Mouse (Mus musculus): ENCODE measurements around the gene Ntrk2. TPM values are rescaled to one million over a fixed set of nuclear protein-coding genes. Genes with fewer than 3 reads are reported as not detected.

Ntrk2 gene
- polyA plus RNA-seq, 1 experiment, result 214 TPM

GRCm38 (mm10) chr13:58954331-58954730, 148.0 kb downstream of the Ntrk2 start:
- Histone ChIP-seq H3K4me1 (ENCODE audit: control insufficient read depth, insufficient read depth, low read length) (peaks cover 10% of the 10 kb centered on the region), H3K27ac (ENCODE audit: insufficient read depth, low read length) (no peak overlapping the region), H3K4me3 (ENCODE audit: insufficient read depth, low read length) (no peak overlapping the region)
- TF ChIP-seq CTCF (IDR thresholded peaks at IDR 0.05; ENCODE audit: extremely low read depth, insufficient read depth, low read length) (no peak), POLR2A (IDR thresholded peaks at IDR 0.05; ENCODE audit: extremely low read depth, insufficient read depth, low read length) (no peak)

DNA sequence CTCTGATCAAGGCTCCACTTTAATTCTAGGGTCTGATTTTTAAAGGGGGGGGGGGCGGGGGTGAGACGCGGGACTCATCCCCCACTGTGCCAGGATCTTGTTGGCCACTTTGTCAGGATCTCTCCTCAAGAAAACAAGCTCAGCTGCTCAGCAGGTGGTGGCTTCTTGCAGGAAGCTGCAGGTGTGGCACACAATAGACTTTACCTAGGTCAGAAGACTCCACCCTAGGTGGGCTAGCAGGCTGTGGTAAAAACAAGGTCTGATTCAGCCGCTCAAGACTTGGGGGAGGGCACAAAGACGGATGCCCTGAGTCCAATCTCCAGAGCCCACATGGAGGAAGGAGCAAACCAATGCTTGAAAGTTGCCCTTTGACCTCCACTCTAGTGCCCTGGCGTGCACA, 148.4 kb downstream of the Ntrk2 start:
- Histone ChIP-seq H3K4me1 (ENCODE audit: control insufficient read depth, insufficient read depth, low read length) (peaks cover 10% of the 10 kb centered on the region), H3K27ac (ENCODE audit: insufficient read depth, low read length) (no peak overlapping the region), H3K4me3 (ENCODE audit: insufficient read depth, low read length) (no peak overlapping the region)
- no peak for TF ChIP-seq POLR2A (IDR thresholded peaks at IDR 0.05; ENCODE audit: extremely low read depth, insufficient read depth, low read length)
- TF ChIP-seq CTCF (IDR thresholded peaks at IDR 0.05; ENCODE audit: extremely low read depth, insufficient read depth, low read length), result no peak

DNA sequence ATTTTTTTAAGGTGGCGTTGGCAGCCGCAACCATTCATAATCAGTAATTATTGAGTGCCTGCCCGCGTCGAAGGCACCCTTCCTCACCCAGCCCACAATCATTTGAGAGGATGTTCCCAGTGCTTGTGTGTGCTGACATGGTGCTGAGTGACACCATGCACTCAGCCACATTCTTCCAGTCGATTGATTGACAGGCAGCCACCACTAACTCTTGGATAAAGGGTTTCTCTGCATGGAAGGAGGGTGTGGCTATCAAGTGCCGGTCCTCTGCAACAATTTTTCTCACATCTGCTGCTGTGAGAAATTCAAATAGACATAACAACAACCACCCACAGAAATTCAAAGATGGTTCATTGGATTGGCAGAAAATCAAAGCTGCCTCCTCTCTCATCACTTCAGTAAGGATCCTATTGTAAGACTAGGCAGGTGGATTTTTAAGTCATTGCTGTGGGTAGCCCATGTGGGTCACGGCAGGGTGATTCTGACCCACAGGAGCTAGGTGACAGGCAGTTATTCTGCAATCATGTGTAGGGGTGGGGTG, 148.9 kb downstream of the Ntrk2 start:
- H3K4me3 ChIP-seq (ENCODE audit: insufficient read depth, low read length), result no peak overlapping the region
- no peak overlapping the region for H3K27ac ChIP-seq (ENCODE audit: insufficient read depth, low read length)
- TF ChIP-seq POLR2A (IDR thresholded peaks at IDR 0.05; ENCODE audit: extremely low read depth, insufficient read depth, low read length) (no peak), CTCF (IDR thresholded peaks at IDR 0.05; ENCODE audit: extremely low read depth, insufficient read depth, low read length) (no peak)

GRCm38 (mm10) chr13:58958171-58958904, 152.0 kb downstream of the Ntrk2 start:
- H3K27ac ChIP-seq (ENCODE audit: insufficient read depth, low read length), result no peak overlapping the region
- H3K4me1 ChIP-seq (ENCODE audit: control insufficient read depth, insufficient read depth, low read length), result peaks cover 8% of the 10 kb centered on the region
- TF ChIP-seq CTCF (IDR thresholded peaks at IDR 0.05; ENCODE audit: extremely low read depth, insufficient read depth, low read length), result no peak
- TF ChIP-seq POLR2A (IDR thresholded peaks at IDR 0.05; ENCODE audit: extremely low read depth, insufficient read depth, low read length), result no peak
- no peak overlapping the region for H3K4me3 ChIP-seq (ENCODE audit: insufficient read depth, low read length)

More for the DNA sequence above, 148.9 kb downstream of the Ntrk2 start:
- peaks cover 10% of the 10 kb centered on the region for H3K4me1 ChIP-seq (ENCODE audit: control insufficient read depth, insufficient read depth, low read length)

DNA sequence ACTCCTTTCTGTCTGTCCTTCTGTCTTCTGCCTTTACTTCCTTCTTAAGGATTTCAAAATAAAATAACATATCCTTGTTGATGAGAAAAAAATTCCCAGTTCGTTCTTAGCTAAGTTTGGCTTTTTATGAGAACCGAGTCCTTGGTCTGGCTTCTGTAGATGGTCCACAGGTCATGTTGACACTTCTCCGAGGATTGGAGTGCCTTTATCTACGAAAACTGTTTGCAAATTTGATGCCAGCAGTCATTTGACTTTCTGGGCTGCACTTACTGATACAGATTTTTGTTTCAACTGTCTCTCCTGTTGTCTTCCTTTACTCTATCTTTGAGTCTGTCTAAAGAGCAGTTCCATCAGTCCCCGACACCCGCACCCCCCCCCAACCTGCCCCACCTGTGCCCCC, 154.0 kb downstream of the Ntrk2 start:
- H3K27ac ChIP-seq (ENCODE audit: insufficient read depth, low read length), result no peak overlapping the region
- H3K4me3 ChIP-seq (ENCODE audit: insufficient read depth, low read length), result no peak overlapping the region
- TF ChIP-seq CTCF (IDR thresholded peaks at IDR 0.05; ENCODE audit: extremely low read depth, insufficient read depth, low read length), result no peak
- H3K4me1 ChIP-seq (ENCODE audit: control insufficient read depth, insufficient read depth, low read length), result peaks cover 3% of the 10 kb centered on the region

GRCm38 (mm10) chr13:58964701-58965359, 158.5 kb downstream of the Ntrk2 start:
- no peak overlapping the region for H3K4me3 ChIP-seq (ENCODE audit: insufficient read depth, low read length)
- H3K4me1 ChIP-seq (ENCODE audit: control insufficient read depth, insufficient read depth, low read length), result peaks cover 5% of the 10 kb centered on the region; the same call in 1 of the 2 replicates
- H3K27ac ChIP-seq (ENCODE audit: insufficient read depth, low read length), result no peak overlapping the region
- no peak for TF ChIP-seq CTCF (IDR thresholded peaks at IDR 0.05; ENCODE audit: extremely low read depth, insufficient read depth, low read length)
- no peak for TF ChIP-seq POLR2A (IDR thresholded peaks at IDR 0.05; ENCODE audit: extremely low read depth, insufficient read depth, low read length)

- Histone ChIP-seq H3K4me1 (ENCODE audit: control insufficient read depth, insufficient read depth, low read length) (peaks cover 5% of the 10 kb centered on the region), H3K27ac (ENCODE audit: insufficient read depth, low read length) (no peak overlapping the region), H3K4me3 (ENCODE audit: insufficient read depth, low read length) (no peak overlapping the region)
- no peak for TF ChIP-seq POLR2A (IDR thresholded peaks at IDR 0.05; ENCODE audit: extremely low read depth, insufficient read depth, low read length)
- no peak for TF ChIP-seq CTCF (IDR thresholded peaks at IDR 0.05; ENCODE audit: extremely low read depth, insufficient read depth, low read length)
These were observed 159.5 kb downstream of the Ntrk2 start for GRCm38 (mm10) chr13:58965826-58966225.

DNA sequence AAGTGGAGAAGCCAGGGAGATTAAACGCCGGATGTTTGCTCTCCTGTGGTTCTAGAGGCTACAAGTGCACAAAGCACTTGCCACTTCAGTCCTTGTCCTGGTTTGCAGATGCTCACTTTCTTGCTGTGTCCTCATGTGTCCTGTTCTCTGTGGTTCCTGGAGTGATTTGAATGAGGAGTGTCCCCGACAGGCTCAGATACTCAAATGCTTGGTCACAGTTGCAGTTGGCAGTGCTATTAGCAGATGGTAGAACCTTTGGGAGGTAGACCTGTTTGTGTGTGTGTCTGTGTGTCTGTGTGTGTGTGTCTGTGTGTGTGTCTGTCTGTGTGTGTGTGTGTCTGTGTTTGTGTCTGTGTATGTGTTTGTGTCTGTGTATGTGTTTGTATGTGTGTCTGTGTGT, 160.1 kb downstream of the Ntrk2 start:
- TF ChIP-seq POLR2A (IDR thresholded peaks at IDR 0.05; ENCODE audit: extremely low read depth, insufficient read depth, low read length) (no peak), CTCF (IDR thresholded peaks at IDR 0.05; ENCODE audit: extremely low read depth, insufficient read depth, low read length) (no peak)
- Histone ChIP-seq H3K4me1 (ENCODE audit: control insufficient read depth, insufficient read depth, low read length) (peaks cover 8% of the 10 kb centered on the region), H3K27ac (ENCODE audit: insufficient read depth, low read length) (no peak overlapping the region), H3K4me3 (ENCODE audit: insufficient read depth, low read length) (no peak overlapping the region)

- peaks cover 7% of the 10 kb centered on the region for H3K4me1 ChIP-seq (ENCODE audit: control insufficient read depth, insufficient read depth, low read length)
- no peak overlapping the region for H3K4me3 ChIP-seq (ENCODE audit: insufficient read depth, low read length)
- TF ChIP-seq CTCF (IDR thresholded peaks at IDR 0.05; ENCODE audit: extremely low read depth, insufficient read depth, low read length) (no peak), POLR2A (IDR thresholded peaks at IDR 0.05; ENCODE audit: extremely low read depth, insufficient read depth, low read length) (no peak)
- H3K27ac ChIP-seq (ENCODE audit: insufficient read depth, low read length), result no peak overlapping the region
These were observed 161.8 kb downstream of the Ntrk2 start for GRCm38 (mm10) chr13:58968168-58968567.
